Mouse (Mus musculus) lung, postnatal 0 days (tissue): ENCODE results near the gene Fam189a2.

Experiments
- CTCF ChIP-seq: IDR thresholded peaks from 2 replicates; pipeline ENCODE4 v1.5.1; 2016; ENCODE audit warnings: antibody characterized with exemption, mild to moderate bottlenecking
- EP300 ChIP-seq: IDR thresholded peaks from 2 replicates; pipeline ENCODE4 v1.6.1; 2016; ENCODE audit warnings: antibody characterized with exemption, mild to moderate bottlenecking, control low read depth

- TF ChIP-seq CTCF (no peak), EP300 (no peak)
Observed at GRCm38 (mm10) chr19:24018396-24018795, 12.4 kb downstream of the Fam189a2 start.
